Mouse (Mus musculus) CD4-positive helper T cell, adult 2 months (primary cell): Measurements from ENCODE around the gene Zic1.
A peak's percentile ranks its signal among the peaks of the same experiment; 100 is the strongest.

Source experiments
- DNase-seq: peaks from one replicate; pipeline ENCODE4 v3.0.0-alpha.2; 2012; ENCODE audit warnings: low read depth, missing footprints, low spot score

Zic1 gene

GRCm38 (mm10) chr9:91368946-91369292 lies 3.3 kb upstream of the Zic1 start:
- no peak for DNase-seq

GRCm38 (mm10) chr9:91368150-91368549 lies 2.5 kb upstream of the Zic1 start:
- no peak for DNase-seq

- DNase-seq, result no peak
Observed at GRCm38 (mm10) chr9:91366999-91367811, 1.6 kb upstream of the Zic1 start.

- no peak for DNase-seq
Observed at GRCm38 (mm10) chr9:91366226-91366998, 802 bp upstream of the Zic1 start.

- no peak for DNase-seq
Observed at GRCm38 (mm10) chr9:91364971-91365501, 574 bp downstream of the Zic1 start.

GRCm38 (mm10) chr9:91364127-91364970 lies 1.3 kb downstream of the Zic1 start:
- no peak for DNase-seq

- no peak for DNase-seq
Observed at GRCm38 (mm10) chr9:91363814-91364126, 1.8 kb downstream of the Zic1 start.

GRCm38 (mm10) chr9:91363011-91363730 lies 2.4 kb downstream of the Zic1 start:
- DNase-seq, result no peak

- DNase-seq, result peak; percentile 21
Observed at GRCm38 (mm10) chr9:91361856-91362601, 3.6 kb downstream of the Zic1 start, which contains the start of gene Zic4. TSS of gene Zic4 (plus strand) at chr9:91362413.

- no peak for DNase-seq
Observed at GRCm38 (mm10) chr9:91361033-91361855, 4.4 kb downstream of the Zic1 start.

- DNase-seq, result no peak
Observed at GRCm38 (mm10) chr9:91360151-91361032, 5.2 kb downstream of the Zic1 start.

GRCm38 (mm10) chr9:91358851-91359687 lies 6.5 kb downstream of the Zic1 start:
- DNase-seq, result no peak

- no peak for DNase-seq
Observed at GRCm38 (mm10) chr9:91357321-91357720, 8.3 kb downstream of the Zic1 start.

- DNase-seq, result no peak
Observed at GRCm38 (mm10) chr9:91356353-91356740, 9.3 kb downstream of the Zic1 start.

- no peak for DNase-seq
Observed at GRCm38 (mm10) chr9:91355629-91356352, 9.8 kb downstream of the Zic1 start.

GRCm38 (mm10) chr9:91355270-91355589 lies 10.4 kb downstream of the Zic1 start:
- DNase-seq, result no peak
